Mouse (Mus musculus): Measurements from ENCODE around the gene Deup1. TPM values are rescaled to one million over a fixed set of nuclear protein-coding genes. Genes with fewer than 3 reads are reported as not detected.
"Not testable (repeated sequence)": the region's sequence is repeated elsewhere in the genome, so short reads cannot be mapped to it uniquely, and the experiment has no call there.

Deup1 gene
- polyA plus RNA-seq, 1 experiment from 2014 or later, result 0.24 TPM

DNA sequence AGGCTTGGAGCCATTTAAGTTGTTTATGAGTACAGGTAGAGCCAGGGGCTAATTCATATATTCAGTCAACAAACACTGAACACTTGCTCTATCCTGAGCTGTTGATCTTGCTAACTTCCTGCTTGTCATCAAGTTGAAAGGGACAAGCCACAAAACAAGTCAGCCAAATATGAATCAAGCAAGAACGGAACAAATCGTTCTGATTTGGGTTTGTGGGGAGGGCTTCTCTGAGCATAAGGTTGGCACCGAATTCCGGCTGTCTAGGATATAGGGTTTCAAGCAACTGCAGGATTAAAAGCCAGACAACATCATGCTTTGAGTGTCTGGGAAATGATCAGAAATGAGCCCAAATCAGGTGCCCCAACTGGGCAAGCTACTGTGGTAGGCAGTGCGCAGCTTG lies 45.7 kb downstream of the Deup1 start:
- no peak overlapping the region for H3K27ac ChIP-seq
- 98% methylated on average over 5 of the region's 5 CpGs for WGBS
- no peaks in the 10 kb centered on the region for H3K27me3 ChIP-seq (ENCODE audit: low read depth, poor library complexity, severe bottlenecking)
- H3K4me1 ChIP-seq, result peaks cover 22% of the 10 kb centered on the region
- no peaks in the 10 kb centered on the region for H3K36me3 ChIP-seq
- no peaks in the 10 kb centered on the region; the same call in 1 of the 2 replicates for H3K9me3 ChIP-seq (replicated peaks)
- DNase-seq (ENCODE audit: low spot score), result no peak
- H3K4me3 ChIP-seq, result no peak overlapping the region

GRCm38 (mm10) chr9:15580176-15580575 lies 47.6 kb downstream of the Deup1 start:
- no peak for DNase-seq (ENCODE audit: low spot score)
- H3K27me3 ChIP-seq (ENCODE audit: low read depth, poor library complexity, severe bottlenecking), result no peaks in the 10 kb centered on the region
- no peak overlapping the region for H3K4me3 ChIP-seq
- 37% methylated on average over 6 of the region's 6 CpGs for WGBS
- peaks cover 18% of the 10 kb centered on the region for H3K4me1 ChIP-seq
- no peak overlapping the region for H3K27ac ChIP-seq
- H3K9me3 ChIP-seq (replicated peaks), result no peaks in the 10 kb centered on the region; the same call in 1 of the 2 replicates
- H3K36me3 ChIP-seq, result no peaks in the 10 kb centered on the region

DNA sequence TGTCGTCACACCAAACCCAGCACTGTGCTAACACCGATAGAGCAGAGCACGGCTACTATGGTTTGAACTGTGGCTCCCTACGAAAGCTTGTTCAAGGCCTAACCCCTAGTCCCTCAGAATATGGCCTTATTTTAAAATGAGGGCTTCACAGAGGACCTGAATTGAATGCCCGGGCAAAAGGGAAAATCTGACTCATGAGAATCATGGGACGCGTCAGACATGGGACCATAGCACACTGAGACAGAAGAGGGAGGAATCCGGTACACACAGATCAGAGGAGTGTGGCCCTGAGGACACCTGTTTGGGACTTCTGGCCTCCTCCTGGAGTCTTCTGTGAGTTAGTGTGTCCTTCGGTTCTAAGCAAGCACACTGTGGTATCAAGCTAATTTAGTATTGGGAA lies 48.8 kb downstream of the Deup1 start:
- Histone ChIP-seq H3K4me3 (no peak overlapping the region), H3K9me3 (replicated peaks) (no peaks in the 10 kb centered on the region; the same call in 1 of the 2 replicates), H3K4me1 (peaks cover 23% of the 10 kb centered on the region), H3K27ac (no peak overlapping the region), H3K27me3 (ENCODE audit: low read depth, poor library complexity, severe bottlenecking) (no peaks in the 10 kb centered on the region), H3K36me3 (no peaks in the 10 kb centered on the region)
- 89% methylated on average over 9 of the region's 9 CpGs for WGBS
- DNase-seq (ENCODE audit: low spot score), result no peak

- WGBS, result 33% methylated on average over 1 of the region's 1 CpGs
- Histone ChIP-seq H3K27ac (no peak overlapping the region), H3K4me1 (peaks cover 23% of the 10 kb centered on the region), H3K27me3 (ENCODE audit: low read depth, poor library complexity, severe bottlenecking) (no peaks in the 10 kb centered on the region), H3K36me3 (no peaks in the 10 kb centered on the region), H3K4me3 (no peak overlapping the region), H3K9me3 (replicated peaks) (no peaks in the 10 kb centered on the region; the same call in 1 of the 2 replicates)
- DNase-seq (ENCODE audit: low spot score), result no peak
Measured at GRCm38 (mm10) chr9:15578427-15578826, 49.3 kb downstream of the Deup1 start.

DNA sequence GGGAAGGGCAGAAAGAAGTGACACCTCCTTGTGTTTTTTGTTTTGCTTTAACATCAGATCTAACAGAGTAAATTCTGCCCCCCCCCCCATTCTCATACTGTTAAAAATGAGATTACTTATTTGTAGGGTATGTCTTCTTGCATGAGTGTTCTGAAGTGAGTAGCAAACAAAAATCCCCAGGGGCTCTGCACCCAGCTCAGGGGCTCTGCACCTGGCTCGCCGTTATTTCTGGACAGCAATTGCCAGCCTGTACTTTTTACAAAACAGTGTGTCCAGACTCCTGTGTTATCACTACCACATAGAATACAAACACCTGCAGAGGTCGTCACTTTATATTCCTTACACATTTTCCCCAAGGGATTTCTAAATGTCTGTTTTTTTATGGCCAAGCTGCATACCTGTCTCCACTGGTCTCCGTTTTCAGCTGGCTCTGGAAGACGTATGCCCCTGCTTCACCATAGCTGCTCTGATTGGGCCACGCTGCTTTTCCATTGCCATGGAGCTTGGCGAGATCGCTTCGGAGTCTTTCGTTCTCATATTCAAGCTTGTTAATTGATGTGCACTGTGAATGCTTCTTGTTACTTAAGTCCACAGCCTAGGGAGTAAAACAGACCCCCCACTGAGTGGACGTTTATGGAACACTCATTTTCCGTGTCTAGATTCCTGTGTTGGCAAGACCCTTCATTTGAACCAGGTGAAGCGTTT lies 52.8 kb downstream of the Deup1 start:
- no peaks in the 10 kb centered on the region for H3K9me3 ChIP-seq (replicated peaks)
- DNase-seq (ENCODE audit: low spot score), result peak; percentile 35
- no peak overlapping the region for H3K27ac ChIP-seq
- H3K4me1 ChIP-seq, result peaks cover 26% of the 10 kb centered on the region
- no peaks in the 10 kb centered on the region for H3K27me3 ChIP-seq (ENCODE audit: low read depth, poor library complexity, severe bottlenecking)
- H3K36me3 ChIP-seq, result no peaks in the 10 kb centered on the region
- 71% methylated on average over 13 of the region's 13 CpGs for whole genome bisulfite sequencing
- H3K4me3 ChIP-seq, result no peak overlapping the region

DNA sequence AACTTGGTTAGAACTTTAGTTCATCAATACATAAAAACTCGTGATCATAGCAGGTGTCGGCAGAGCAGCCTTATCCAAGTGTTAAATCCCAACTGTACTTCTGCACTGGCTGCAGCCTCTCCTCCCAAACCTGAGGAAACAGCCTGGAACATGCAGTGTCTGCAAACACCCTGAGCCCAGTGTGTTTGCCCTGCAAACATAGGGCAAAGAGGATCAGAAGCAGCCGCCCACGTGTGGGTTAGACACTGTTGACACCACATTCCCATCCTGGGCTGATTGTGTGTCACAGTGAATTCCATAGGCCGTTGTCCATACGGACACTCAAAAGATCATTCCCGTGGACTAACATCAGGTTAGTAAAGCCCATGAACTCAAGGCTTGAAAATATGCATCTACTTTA lies 65.4 kb downstream of the Deup1 start:
- 91% methylated on average over 7 of the region's 7 CpGs for WGBS
- H3K4me3 ChIP-seq, result no peak overlapping the region
- no peaks in the 10 kb centered on the region for H3K36me3 ChIP-seq
- no peak for DNase-seq (ENCODE audit: low spot score)
- no peaks in the 10 kb centered on the region for H3K9me3 ChIP-seq (replicated peaks)
- no peak overlapping the region for H3K27ac ChIP-seq
- H3K4me1 ChIP-seq, result peaks cover 6% of the 10 kb centered on the region; the same call in 1 of the 2 replicates
- H3K27me3 ChIP-seq (ENCODE audit: low read depth, poor library complexity, severe bottlenecking), result no peaks in the 10 kb centered on the region

DNA sequence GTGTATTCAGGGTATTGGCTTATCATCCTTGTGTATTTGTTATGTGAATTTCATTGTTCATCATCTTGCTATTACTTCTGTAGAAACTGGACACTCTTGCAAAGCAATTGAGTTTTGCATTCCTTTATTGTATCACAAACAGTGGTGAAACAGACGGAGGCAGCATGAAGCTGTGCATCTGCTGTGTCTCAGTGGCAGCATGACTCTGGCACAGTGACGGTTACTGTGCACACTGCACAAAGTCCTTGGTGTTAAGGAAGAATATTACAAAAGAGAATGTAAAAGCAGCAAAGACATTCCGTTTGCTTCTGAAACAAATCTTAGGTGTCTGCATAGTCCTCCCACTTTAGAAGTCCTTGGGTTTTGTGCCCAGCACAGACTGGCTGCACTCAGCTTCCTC lies 67.3 kb downstream of the Deup1 start:
- Histone ChIP-seq H3K27ac (no peak overlapping the region), H3K9me3 (replicated peaks) (no peaks in the 10 kb centered on the region), H3K4me1 (peaks cover 6% of the 10 kb centered on the region; the same call in 1 of the 2 replicates), H3K4me3 (no peak overlapping the region), H3K27me3 (ENCODE audit: low read depth, poor library complexity, severe bottlenecking) (no peaks in the 10 kb centered on the region), H3K36me3 (no peaks in the 10 kb centered on the region)
- WGBS, result 86% methylated on average over 3 of the region's 3 CpGs
- DNase-seq (ENCODE audit: low spot score), result no peak

DNA sequence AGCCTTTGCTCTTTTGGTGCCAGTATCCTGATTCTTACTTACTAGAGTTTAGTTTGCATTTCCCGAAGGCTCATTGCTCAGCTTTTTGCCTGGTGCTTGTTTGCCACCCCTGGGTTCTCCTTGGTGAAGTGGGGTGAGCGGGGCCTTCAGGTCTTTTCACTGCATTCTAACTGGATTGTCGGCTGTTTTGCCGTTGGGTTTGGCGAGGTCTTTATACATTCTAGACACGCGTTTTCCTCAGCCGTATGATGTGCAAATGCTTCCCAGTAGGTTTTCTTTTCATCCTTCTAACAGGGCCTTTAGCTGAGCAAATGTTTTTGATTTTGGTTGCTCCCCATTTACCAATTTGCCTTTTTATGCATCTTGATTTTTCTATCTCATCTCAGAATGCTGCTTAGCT lies 74.4 kb downstream of the Deup1 start:
- DNase-seq (ENCODE audit: low spot score), result no peak
- 92% methylated on average over 8 of the region's 8 CpGs for WGBS
- H3K27me3 ChIP-seq (ENCODE audit: low read depth, poor library complexity, severe bottlenecking), result no peaks in the 10 kb centered on the region
- H3K36me3 ChIP-seq, result no peaks in the 10 kb centered on the region
- H3K9me3 ChIP-seq (replicated peaks), result no peaks in the 10 kb centered on the region
- H3K4me1 ChIP-seq, result no peaks in the 10 kb centered on the region
- no peak overlapping the region for H3K4me3 ChIP-seq
- H3K27ac ChIP-seq, result no peak overlapping the region

DNA sequence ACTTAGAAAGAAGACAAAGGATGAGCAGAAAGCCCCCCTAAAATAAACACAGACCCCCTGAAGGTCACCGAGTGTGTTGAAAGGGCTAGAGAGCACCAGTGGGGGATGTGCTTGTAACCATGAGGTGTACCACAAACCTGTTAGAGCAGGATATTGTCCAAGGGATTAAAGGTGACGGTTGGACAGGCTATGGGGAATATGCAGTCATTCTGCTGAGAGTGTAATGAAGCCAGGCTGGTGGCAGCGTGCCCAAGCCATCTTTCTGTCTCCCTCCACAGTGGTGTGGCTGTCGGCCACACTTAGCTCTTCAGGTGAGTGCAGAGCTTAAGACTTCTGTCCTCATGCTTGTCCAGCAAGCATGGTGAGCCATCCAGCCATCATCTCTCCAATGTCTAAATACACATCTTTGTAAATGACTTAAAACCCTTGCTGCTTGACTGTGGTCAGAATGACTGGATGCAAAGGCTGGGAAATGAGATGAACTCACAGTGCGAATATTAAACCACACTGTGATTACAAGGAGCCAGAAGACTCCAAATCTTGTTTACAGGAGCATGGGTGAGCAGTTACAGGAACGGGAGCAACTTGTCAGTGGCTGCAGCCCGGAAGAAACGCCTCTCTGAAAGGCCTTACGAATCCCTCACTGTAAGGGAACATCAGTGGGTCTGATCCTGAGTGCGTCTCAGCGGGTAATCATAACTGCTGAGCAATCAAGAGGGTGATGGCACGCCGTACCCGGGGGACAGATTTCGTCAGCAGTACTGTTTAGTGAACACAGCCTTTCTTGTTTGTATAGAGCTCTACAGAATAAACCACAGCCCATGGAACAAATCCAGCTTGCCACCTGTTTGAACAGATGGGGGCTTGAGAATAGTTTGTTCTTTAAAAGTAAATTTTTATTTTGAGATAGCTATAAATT lies 75.5 kb downstream of the Deup1 start:
- H3K36me3 ChIP-seq, result no peaks in the 10 kb centered on the region
- 89% methylated on average over 15 of the region's 15 CpGs for WGBS
- no peak for DNase-seq (ENCODE audit: low spot score)
- no peak overlapping the region for H3K27ac ChIP-seq
- no peak overlapping the region for H3K4me3 ChIP-seq
- no peaks in the 10 kb centered on the region for H3K9me3 ChIP-seq (replicated peaks)
- H3K4me1 ChIP-seq, result no peaks in the 10 kb centered on the region
- H3K27me3 ChIP-seq (ENCODE audit: low read depth, poor library complexity, severe bottlenecking), result no peaks in the 10 kb centered on the region

DNA sequence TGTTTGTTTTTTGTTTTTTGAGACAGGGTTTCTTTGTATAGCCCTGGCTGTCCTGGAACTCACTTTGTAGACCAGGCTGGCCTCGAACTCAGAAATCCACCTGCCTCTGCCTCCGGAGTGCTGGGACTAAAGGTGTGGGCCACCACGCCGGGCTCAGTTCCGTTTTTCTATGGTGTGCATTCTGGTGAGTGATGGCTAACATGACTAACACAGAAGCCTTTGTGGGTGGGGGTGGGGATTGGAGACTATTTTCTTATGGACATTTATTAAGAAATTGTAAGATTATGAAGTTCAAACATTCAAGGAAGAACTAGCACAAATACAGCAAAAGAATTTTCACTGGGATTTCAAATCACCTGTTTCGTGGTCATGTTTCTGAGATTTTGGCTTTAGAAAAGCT lies 76.7 kb downstream of the Deup1 start:
- not testable (repeated sequence) for H3K27me3 ChIP-seq (ENCODE audit: low read depth, poor library complexity, severe bottlenecking); H3K9me3 ChIP-seq (replicated peaks); H3K36me3 ChIP-seq; H3K4me1 ChIP-seq; DNase-seq (ENCODE audit: low spot score); H3K4me3 ChIP-seq; H3K27ac ChIP-seq
- 95% methylated on average over 6 of the region's 6 CpGs for WGBS

DNA sequence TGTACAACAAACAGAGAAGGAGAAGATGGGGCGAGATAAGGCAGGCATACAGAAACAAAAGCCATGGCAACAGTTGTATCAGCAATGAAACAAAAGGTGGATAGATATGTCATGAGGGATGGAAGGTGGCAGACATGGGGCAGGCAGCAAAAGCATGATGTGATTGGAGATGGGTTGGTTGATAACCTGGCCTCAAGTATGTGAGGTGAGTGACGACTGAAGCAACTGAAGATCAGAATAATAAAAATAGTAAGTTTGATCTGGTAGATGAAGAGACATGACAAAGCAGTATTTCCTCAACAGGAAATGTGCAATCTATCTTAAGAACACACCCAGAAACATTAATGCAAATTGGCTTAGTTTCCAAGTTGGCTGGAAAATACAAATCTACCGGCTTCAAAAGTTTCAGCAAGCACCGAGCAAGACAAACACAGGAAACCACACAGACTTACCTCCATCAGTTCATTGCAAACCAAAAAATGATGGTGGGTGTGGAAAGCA lies 77.2 kb downstream of the Deup1 start:
- Histone ChIP-seq H3K36me3 (0 out of 2 replicates have a peak, but pooled peaks cover under 1% of the 10 kb centered on the region), H3K27ac (no peak overlapping the region), H3K27me3 (ENCODE audit: low read depth, poor library complexity, severe bottlenecking) (no peaks in the 10 kb centered on the region), H3K9me3 (replicated peaks) (no peaks in the 10 kb centered on the region), H3K4me3 (no peak overlapping the region), H3K4me1 (no peaks in the 10 kb centered on the region)
- DNase-seq (ENCODE audit: low spot score), result no peak
- WGBS, result 89% methylated on average over 4 of the region's 4 CpGs

GRCm38 (mm10) chr9:15541735-15542354 lies 85.9 kb downstream of the Deup1 start:
- Histone ChIP-seq H3K4me3 (no peak overlapping the region), H3K27me3 (ENCODE audit: low read depth, poor library complexity, severe bottlenecking) (no peaks in the 10 kb centered on the region), H3K4me1 (no peaks in the 10 kb centered on the region), H3K9me3 (replicated peaks) (no peaks in the 10 kb centered on the region), H3K27ac (no peak overlapping the region), H3K36me3 (peaks cover 13% of the 10 kb centered on the region)
- 78% methylated on average over 5 of the region's 5 CpGs for WGBS
- no peak for DNase-seq (ENCODE audit: low spot score)
